Mouse (Mus musculus) liver, adult 2 months (tissue): ENCODE results near the gene Dlgap4. TPM values are rescaled to one million over a fixed set of nuclear protein-coding genes. Genes with fewer than 3 reads are reported as not detected.

ENCODE experiments used
- DNase-seq: peaks from one replicate; pipeline ENCODE4 v3.0.0-alpha.2; 2011; ENCODE audit warnings: low read depth, low spot score; ENCODE audit errors: extremely low read depth
- H3K27ac ChIP-seq: fragments of 200-500 bp; replicated peaks from 2 replicates; pipeline ENCODE4 v1.5.1; 2012; ENCODE audit warnings: low read depth, mild to moderate bottlenecking, control low read depth, inconsistent platforms, low read length; ENCODE audit not compliant: insufficient read depth
- H3K27me3 ChIP-seq: fragments of 200-500 bp; 2 replicates; pipeline ENCODE4 v1.6.1; 2012; ENCODE audit warnings: mild to moderate bottlenecking, moderate library complexity, low read length, inconsistent platforms; ENCODE audit not compliant: control insufficient read depth, insufficient read depth
- H3K36me3 ChIP-seq: fragments of 200-500 bp; 2 replicates; pipeline ENCODE4 v1.6.1; 2012; ENCODE audit warnings: low read length, inconsistent platforms; ENCODE audit not compliant: control insufficient read depth, insufficient read depth
- H3K4me1 ChIP-seq: fragments of 200-500 bp; 2 replicates; pipeline ENCODE4 v1.6.1; 2011; ENCODE audit warnings: low read length; ENCODE audit not compliant: control insufficient read depth, insufficient read depth
- H3K4me3 ChIP-seq: fragments of 200-500 bp; 2 replicates; pipeline ENCODE4 v1.5.1; 2011; ENCODE audit warnings: low read depth, mild to moderate bottlenecking, control low read depth, low read length, moderate library complexity; ENCODE audit not compliant: insufficient read depth
- H3K79me2 ChIP-seq: fragments of 200-500 bp; 2 replicates; pipeline ENCODE4 v1.6.1; 2012; ENCODE audit warnings: inconsistent platforms, mild to moderate bottlenecking, low read length, moderate library complexity; ENCODE audit not compliant: control insufficient read depth, insufficient read depth
- H3K9ac ChIP-seq: fragments of 200-500 bp; 2 replicates; pipeline ENCODE4 v1.6.1; 2012; ENCODE audit warnings: low read depth, mild to moderate bottlenecking, control low read depth, inconsistent platforms, low read length
- CTCF ChIP-seq: fragments of 200-500 bp; IDR thresholded peaks from 2 replicates; pipeline ENCODE4 v1.5.1; 2011; ENCODE audit warnings: low read depth, low read length, control low read depth
- POLR2A ChIP-seq: fragments of 200-500 bp; IDR thresholded peaks from 2 replicates; pipeline ENCODE4 v1.6.1; 2011; ENCODE audit warnings: low read length, control low read depth; ENCODE audit not compliant: insufficient read depth; ENCODE audit errors: extremely low read depth
- WGBS: fragments of 180-500 bp; shearing (Covaris S2); methylation state at CpG from one replicate; pipeline ENCODE4 v1.1.7; 2018; 5-methylcytosine and 5-hydroxymethylcytosine counted together
- polyA plus RNA-seq: library from polyadenylated mRNA; depleted of rRNA; stranded (reverse); fragments of >200 nt; gene quantifications from 2 replicates; pipeline ENCODE4 v1.2.3, GENCODE M21; 2012
- total RNA-seq: library from RNA; depleted of rRNA; stranded (reverse); fragments of >200 nt; gene quantifications from 2 replicates; pipeline ENCODE4 v1.2.3, GENCODE M21; 2014

The Dlgap4 gene
- total and polyA plus RNA-seq, 2 experiments, result 3.2 to 22.8 TPM

GRCm38 (mm10) chr2:156664407-156664806 lies 50.9 kb downstream of the Dlgap4 start:
- DNase-seq, result no peak
- TF ChIP-seq CTCF (no peak), POLR2A (no peak)
- Histone ChIP-seq H3K9ac (no peak overlapping the region), H3K4me3 (no peak overlapping the region), H3K4me1 (no peaks in the 10 kb centered on the region), H3K36me3 (no peaks in the 10 kb centered on the region), H3K27me3 (no peaks in the 10 kb centered on the region), H3K79me2 (no peaks in the 10 kb centered on the region), H3K27ac (no peak overlapping the region)
- 20% methylated on average over 5 of the region's 5 CpGs for WGBS

- Histone ChIP-seq H3K27ac (no peak overlapping the region), H3K4me1 (no peaks in the 10 kb centered on the region), H3K79me2 (no peaks in the 10 kb centered on the region), H3K36me3 (no peaks in the 10 kb centered on the region), H3K9ac (no peak overlapping the region), H3K4me3 (no peak overlapping the region), H3K27me3 (no peaks in the 10 kb centered on the region)
- DNase-seq, result no peak
- 68% methylated on average over 8 of the region's 8 CpGs for WGBS
- TF ChIP-seq CTCF, result no peak
- TF ChIP-seq POLR2A, result no peak
These were observed 51.6 kb downstream of the Dlgap4 start for GRCm38 (mm10) chr2:156664993-156665518.

DNA sequence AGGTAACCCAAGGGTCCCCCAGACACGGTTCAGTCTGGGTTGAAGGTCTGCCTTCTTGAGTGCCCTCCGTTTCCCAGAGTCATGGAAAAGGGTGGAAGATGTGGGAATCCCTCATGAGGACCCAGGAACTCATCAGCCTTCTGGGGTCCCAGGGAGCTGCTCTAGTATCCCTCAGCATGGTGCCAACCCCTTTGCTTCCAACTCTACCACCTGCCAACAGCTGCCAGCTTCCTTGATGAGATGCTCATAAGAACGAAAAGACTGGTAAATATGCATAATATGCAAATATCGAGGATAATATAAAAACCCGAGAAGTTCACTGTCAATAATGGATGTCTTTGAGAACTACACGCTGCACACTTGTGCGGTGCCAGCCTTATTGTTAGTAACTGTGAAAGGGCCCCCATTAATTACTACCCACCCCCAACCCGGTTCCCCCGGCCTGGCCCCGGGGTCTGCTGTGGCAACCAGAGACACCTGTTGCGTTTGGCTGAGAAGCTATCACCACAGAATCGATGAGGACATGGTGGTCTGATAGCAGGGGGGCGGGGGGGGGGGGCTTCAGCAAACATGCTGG lies 52.2 kb downstream of the Dlgap4 start:
- Histone ChIP-seq H3K9ac (no peak overlapping the region), H3K4me3 (no peak overlapping the region), H3K79me2 (no peaks in the 10 kb centered on the region), H3K4me1 (no peaks in the 10 kb centered on the region), H3K36me3 (no peaks in the 10 kb centered on the region), H3K27me3 (no peaks in the 10 kb centered on the region), H3K27ac (no peak overlapping the region)
- DNase-seq, result no peak
- TF ChIP-seq CTCF, result no peak
- TF ChIP-seq POLR2A, result no peak
- 65% methylated on average over 13 of the region's 13 CpGs for WGBS

- Histone ChIP-seq H3K36me3 (no peaks in the 10 kb centered on the region), H3K79me2 (no peaks in the 10 kb centered on the region), H3K27me3 (no peaks in the 10 kb centered on the region), H3K9ac (no peak overlapping the region), H3K4me3 (no peak overlapping the region), H3K27ac (no peak overlapping the region), H3K4me1 (no peaks in the 10 kb centered on the region)
- 47% methylated on average over 12 of the region's 12 CpGs for WGBS
- no peak for DNase-seq
- TF ChIP-seq CTCF, result no peak
These were observed 52.7 kb downstream of the Dlgap4 start for GRCm38 (mm10) chr2:156666231-156666630.

DNA sequence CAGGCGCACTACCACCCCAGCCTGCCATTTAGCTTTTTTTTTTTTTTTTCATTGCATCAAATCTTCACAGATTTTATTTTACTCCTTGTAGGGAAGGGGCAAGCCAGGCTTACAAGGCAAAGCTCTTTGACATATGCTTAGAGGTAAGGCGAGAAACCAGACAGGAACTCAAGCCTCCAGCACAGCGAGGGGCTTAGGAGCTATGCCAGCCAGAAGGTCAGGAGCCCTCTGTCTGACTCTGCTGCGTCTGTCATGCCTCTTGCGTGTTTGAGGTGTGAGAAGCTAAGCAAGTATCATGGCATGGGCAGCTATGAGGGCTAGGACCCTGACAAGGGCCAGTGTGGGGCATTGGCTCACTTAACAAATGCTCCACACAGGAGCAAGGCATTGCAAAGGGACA lies 53.8 kb downstream of the Dlgap4 start:
- Histone ChIP-seq H3K4me3 (no peak overlapping the region), H3K9ac (no peak overlapping the region), H3K79me2 (no peaks in the 10 kb centered on the region), H3K27me3 (no peaks in the 10 kb centered on the region), H3K36me3 (no peaks in the 10 kb centered on the region), H3K27ac (no peak overlapping the region), H3K4me1 (no peaks in the 10 kb centered on the region)
- DNase-seq, result no peak
- no peak for TF ChIP-seq POLR2A
- TF ChIP-seq CTCF, result no peak
- WGBS, result 80% methylated on average over 5 of the region's 5 CpGs

GRCm38 (mm10) chr2:156668625-156669024 lies 55.1 kb downstream of the Dlgap4 start:
- no peak for DNase-seq
- 87% methylated on average over 6 of the region's 6 CpGs for WGBS
- Histone ChIP-seq H3K79me2 (no peaks in the 10 kb centered on the region), H3K4me3 (no peak overlapping the region), H3K27ac (no peak overlapping the region), H3K36me3 (no peaks in the 10 kb centered on the region), H3K4me1 (no peaks in the 10 kb centered on the region), H3K27me3 (no peaks in the 10 kb centered on the region), H3K9ac (no peak overlapping the region)
- no peak for TF ChIP-seq POLR2A
- TF ChIP-seq CTCF, result no peak
